Mouse (Mus musculus) liver, embryonic 14.5 days (tissue): ENCODE data around the gene Myl6b.

Experiments used
- CTCF ChIP-seq: IDR thresholded peaks from 2 replicates; pipeline ENCODE4 v1.5.1; 2016; ENCODE audit warnings: antibody characterized with exemption, low read depth, control low read depth
- EP300 ChIP-seq: IDR thresholded peaks from 2 replicates; pipeline ENCODE4 v1.6.1; 2016; ENCODE audit warnings: antibody characterized with exemption, low read depth

DNA sequence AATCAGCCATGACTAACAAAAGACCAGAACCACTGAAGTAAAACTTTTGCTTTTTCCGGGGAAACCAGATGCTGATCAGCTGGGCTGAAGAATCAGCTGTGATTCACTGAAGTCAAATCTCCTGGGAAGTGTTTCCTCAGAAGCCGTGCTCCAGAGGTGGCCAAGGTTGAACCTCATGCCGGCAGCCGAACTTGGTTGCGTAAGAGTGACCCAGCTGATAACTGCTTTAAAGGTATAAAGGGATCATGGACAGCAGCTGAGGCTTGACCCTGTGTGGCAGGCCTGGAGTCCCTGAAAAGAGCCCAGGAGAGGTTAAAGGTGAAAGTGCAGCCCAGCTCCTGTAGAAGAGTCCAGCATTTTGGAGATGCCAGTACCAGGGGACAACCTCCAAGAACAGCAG lies 3.9 kb upstream of the Myl6b start:
- TF ChIP-seq EP300 (no peak), CTCF (no peak)
